Mouse (Mus musculus) splenic B cell, adult 2 months (primary cell): ENCODE data around the gene Emb.

ENCODE experiments used
- DNase-seq: peaks from one replicate; pipeline ENCODE4 v3.0.0-alpha.2; 2011; ENCODE audit warnings: low read depth, low spot score
- H3K27me3 ChIP-seq: 2 replicates; pipeline ENCODE4 v1.6.1; 2012; ENCODE audit warnings: mild to moderate bottlenecking, low read length, moderate library complexity, mixed read lengths; ENCODE audit not compliant: control insufficient read depth, poor library complexity, insufficient read depth, severe bottlenecking
- H3K36me3 ChIP-seq: 2 replicates; pipeline ENCODE4 v1.6.1; 2012; ENCODE audit warnings: mild to moderate bottlenecking, low read length, moderate library complexity, mixed read lengths; ENCODE audit not compliant: control insufficient read depth, poor library complexity, insufficient read depth, severe bottlenecking

Gene Emb

GRCm38 (mm10) chr13:117235530-117236212 is 27.3 kb downstream of the Emb start:
- Histone ChIP-seq H3K27me3 (no peaks in the 10 kb centered on the region), H3K36me3 (no peaks in the 10 kb centered on the region)
- DNase-seq, result peak; percentile 38

- H3K36me3 ChIP-seq, result no peaks in the 10 kb centered on the region
- peak; percentile 84 for DNase-seq
- H3K27me3 ChIP-seq, result no peaks in the 10 kb centered on the region
Observed at GRCm38 (mm10) chr13:117237111-117237510, 28.8 kb downstream of the Emb start.

GRCm38 (mm10) chr13:117242063-117242462 is 33.7 kb downstream of the Emb start:
- no peaks in the 10 kb centered on the region for H3K27me3 ChIP-seq
- peak; percentile 58 for DNase-seq
- H3K36me3 ChIP-seq, result no peaks in the 10 kb centered on the region

- DNase-seq, result peak; percentile 23
- Histone ChIP-seq H3K36me3 (no peaks in the 10 kb centered on the region), H3K27me3 (no peaks in the 10 kb centered on the region)
Observed at GRCm38 (mm10) chr13:117242621-117243020, 34.3 kb downstream of the Emb start.

- Histone ChIP-seq H3K27me3 (no peaks in the 10 kb centered on the region), H3K36me3 (no peaks in the 10 kb centered on the region)
- no peak for DNase-seq
Observed at GRCm38 (mm10) chr13:117260704-117261103, 52.4 kb downstream of the Emb start.

GRCm38 (mm10) chr13:117266156-117266555 is 57.8 kb downstream of the Emb start:
- no peak for DNase-seq
- Histone ChIP-seq H3K27me3 (no peaks in the 10 kb centered on the region), H3K36me3 (no peaks in the 10 kb centered on the region)

- H3K27me3 ChIP-seq, result no peaks in the 10 kb centered on the region
- no peak for DNase-seq
- no peaks in the 10 kb centered on the region for H3K36me3 ChIP-seq
Observed at GRCm38 (mm10) chr13:117267963-117268362, 59.6 kb downstream of the Emb start.

- Histone ChIP-seq H3K27me3 (no peaks in the 10 kb centered on the region), H3K36me3 (no peaks in the 10 kb centered on the region)
- peak; percentile 77 for DNase-seq
Observed at GRCm38 (mm10) chr13:117284036-117284435, 75.7 kb downstream of the Emb start.

- Histone ChIP-seq H3K36me3 (no peaks in the 10 kb centered on the region), H3K27me3 (no peaks in the 10 kb centered on the region)
- peak; percentile 49 for DNase-seq
Observed at GRCm38 (mm10) chr13:117286939-117287338, 78.6 kb downstream of the Emb start.

- Histone ChIP-seq H3K27me3 (no peaks in the 10 kb centered on the region), H3K36me3 (no peaks in the 10 kb centered on the region)
- peak; percentile 21 for DNase-seq
Observed at GRCm38 (mm10) chr13:117287400-117287799, 79.1 kb downstream of the Emb start.

- no peaks in the 10 kb centered on the region for H3K27me3 ChIP-seq
- no peaks in the 10 kb centered on the region for H3K36me3 ChIP-seq
- peak; percentile 83 for DNase-seq
Observed at GRCm38 (mm10) chr13:117289494-117290270, 81.3 kb downstream of the Emb start.

- Histone ChIP-seq H3K27me3 (no peaks in the 10 kb centered on the region), H3K36me3 (no peaks in the 10 kb centered on the region)
- peak; percentile 78 for DNase-seq
Observed at GRCm38 (mm10) chr13:117311446-117312225, 103.3 kb downstream of the Emb start.
